Comparison of ENCODE assay signal across 8 mouse cellular contexts in genomic region chr13:23425505-23425904, GRCm38 (mm10). TPM values are rescaled to one million over a fixed set of nuclear protein-coding genes. Genes with fewer than 3 reads are reported as not detected.
A peak's percentile ranks its signal among the peaks of the same experiment; 100 is the strongest.
DNase-seq lines count a peak whose midpoint lies in the region; ATAC-seq lines count a peak whose summit lies in the region.

No protein-coding gene starts in this region.

- DNase-seq in adrenal gland, postnatal 14 days, result peak; percentile 76
- peak; percentile 66 for DNase-seq in neural tube, embryonic 11.5 days (ENCODE audit: low spot score)
- DNase-seq in urinary bladder, adult 18-20 months (ENCODE audit: low spot score in 2 of 2), result no peak

- WGBS in forebrain, embryonic 13.5 days, result 2% methylated on average over 9 of the region's 9 CpGs
- WGBS in intestine, embryonic 16.5 days, result 8% methylated on average over 9 of the region's 9 CpGs
- WGBS in limb, embryonic 15.5 days, result 3% methylated on average over 9 of the region's 9 CpGs
- under 1% methylated on average over 9 of the region's 9 CpGs for WGBS in neural tube, embryonic 11.5 days

- no peaks in the 10 kb centered on the region for H3K9me3 ChIP-seq in megakaryocyte, embryonic 14.5 days
- no peaks in the 10 kb centered on the region for H3K9me3 ChIP-seq in forebrain, embryonic 13.5 days (replicated peaks)
- H3K9me3 ChIP-seq in intestine, embryonic 16.5 days (ENCODE audit: control insufficient read depth, low read length), result no peaks in the 10 kb centered on the region
- no peaks in the 10 kb centered on the region for H3K9me3 ChIP-seq in limb, embryonic 15.5 days
- H3K9me3 ChIP-seq in neural tube, embryonic 11.5 days (ENCODE audit: control insufficient read depth, low read length), result no peaks in the 10 kb centered on the region

- H3K27me3 ChIP-seq in megakaryocyte, embryonic 14.5 days (replicated peaks), result no peaks in the 10 kb centered on the region
- H3K27me3 ChIP-seq in forebrain, embryonic 13.5 days, result no peaks in the 10 kb centered on the region
- no peaks in the 10 kb centered on the region for H3K27me3 ChIP-seq in intestine, embryonic 16.5 days (replicated peaks; ENCODE audit: control insufficient read depth, insufficient read depth, low read length)
- H3K27me3 ChIP-seq in limb, embryonic 15.5 days, result no peaks in the 10 kb centered on the region
- H3K27me3 ChIP-seq in neural tube, embryonic 11.5 days (ENCODE audit: control insufficient read depth, insufficient read depth, low read length), result no peaks in the 10 kb centered on the region

- H3K27ac ChIP-seq in forebrain, embryonic 13.5 days, result no peak overlapping the region
- no peak overlapping the region for H3K27ac ChIP-seq in intestine, embryonic 16.5 days (ENCODE audit: low read length)
- H3K27ac ChIP-seq in limb, embryonic 15.5 days, result no peak overlapping the region
- no peak overlapping the region for H3K27ac ChIP-seq in neural tube, embryonic 11.5 days (ENCODE audit: low read depth, low read length)

- H3K4me2 ChIP-seq in forebrain, embryonic 13.5 days, result peak overlapping the region; percentile 77
- peak overlapping the region; percentile 71 for H3K4me2 ChIP-seq in intestine, embryonic 16.5 days (ENCODE audit: low read depth, low read length)
- H3K4me2 ChIP-seq in limb, embryonic 15.5 days, result peak overlapping the region; percentile 79; the same call in 1 of the 2 replicates
- peak overlapping the region; percentile 28 for H3K4me2 ChIP-seq in neural tube, embryonic 11.5 days (ENCODE audit: low read depth)

- H3K9ac ChIP-seq in forebrain, embryonic 13.5 days, result no peak overlapping the region
- H3K9ac ChIP-seq in intestine, embryonic 16.5 days (ENCODE audit: low read depth, low read length), result no peak overlapping the region
- no peak overlapping the region for H3K9ac ChIP-seq in limb, embryonic 15.5 days
- no peak overlapping the region for H3K9ac ChIP-seq in neural tube, embryonic 11.5 days (ENCODE audit: low read length)

- peaks cover 57% of the 10 kb centered on the region for H3K4me1 ChIP-seq in megakaryocyte, embryonic 14.5 days
- peaks cover 32% of the 10 kb centered on the region for H3K4me1 ChIP-seq in forebrain, embryonic 13.5 days
- peaks cover 16% of the 10 kb centered on the region for H3K4me1 ChIP-seq in intestine, embryonic 16.5 days (ENCODE audit: control insufficient read depth, insufficient read depth, low read length)
- peaks cover 21% of the 10 kb centered on the region for H3K4me1 ChIP-seq in limb, embryonic 15.5 days
- peaks cover 6% of the 10 kb centered on the region; the same call in 1 of the 2 replicates for H3K4me1 ChIP-seq in neural tube, embryonic 11.5 days (ENCODE audit: control insufficient read depth, insufficient read depth, low read length)

- ATAC-seq in megakaryocyte, adult 5-6 weeks (ENCODE audit: poor library complexity, severe bottlenecking), result no peak
- ATAC-seq in forebrain, embryonic 13.5 days, result no peak
- ATAC-seq in intestine, embryonic 16.5 days, result peak; percentile 38
- no peak for ATAC-seq in limb, embryonic 15.5 days (ENCODE audit: insufficient number of reproducible peaks, low FRiP score, low TSS enrichment, low read depth)
- ATAC-seq in neural tube, embryonic 11.5 days (ENCODE audit: insufficient read depth, low FRiP score, low TSS enrichment), result no peak

- peak overlapping the region; percentile 70 for H3K4me3 ChIP-seq in megakaryocyte, embryonic 14.5 days (replicated peaks)
- no peak overlapping the region for H3K4me3 ChIP-seq in forebrain, embryonic 13.5 days
- 0 out of 2 replicates have a peak overlapping the region, but pooled peaks have one; percentile 47 for H3K4me3 ChIP-seq in intestine, embryonic 16.5 days (ENCODE audit: low read length)
- H3K4me3 ChIP-seq in limb, embryonic 15.5 days, result 0 out of 2 replicates have a peak overlapping the region, but pooled peaks have one; percentile 97
- H3K4me3 ChIP-seq in neural tube, embryonic 11.5 days (ENCODE audit: low read depth, low read length), result 0 out of 2 replicates have a peak overlapping the region, but pooled peaks have one; percentile 4

- H3K36me3 ChIP-seq in megakaryocyte, embryonic 14.5 days (replicated peaks; ENCODE audit: low read length), result peaks cover 22% of the 10 kb centered on the region
- H3K36me3 ChIP-seq in forebrain, embryonic 13.5 days (ENCODE audit: poor library complexity, severe bottlenecking), result peaks cover 19% of the 10 kb centered on the region
- 0 out of 2 replicates have a peak, but pooled peaks cover 10% of the 10 kb centered on the region for H3K36me3 ChIP-seq in intestine, embryonic 16.5 days (ENCODE audit: control insufficient read depth, insufficient read depth, low read length)
- H3K36me3 ChIP-seq in limb, embryonic 15.5 days, result peaks cover 20% of the 10 kb centered on the region
- H3K36me3 ChIP-seq in neural tube, embryonic 11.5 days (ENCODE audit: control insufficient read depth, insufficient read depth, low read length), result peaks cover 3% of the 10 kb centered on the region; the same call in 1 of the 2 replicates

RNA-seq across cellular contexts. Expression of gene Abt1, which starts 1.8 kb away (rescaled TPM):
- 1.6 and 7.8 TPM in 2 replicates for polyA plus RNA-seq in megakaryocyte, embryonic 14.5 days (2012; ENCODE audit: insufficient read depth, low replicate concordance)
- total RNA-seq in megakaryocyte, adult 5-6 weeks (2015), result 5.1 and 5.2 TPM in 2 replicates
- 6.8 and 11.2 TPM in 2 replicates for total RNA-seq in megakaryocyte, adult 5-6 weeks (2017)
- total RNA-seq in adrenal gland, postnatal 14 days (2021), result 5.9 and 6.3 TPM in 2 replicates
- polyA plus RNA-seq in forebrain, embryonic 13.5 days (2015; fragmentation: Nextera tagmentation; extraction: Ambion mirVana), result 12.4 and 13.4 TPM in 2 replicates
- 10.2 and 11.2 TPM in 2 replicates for polyA plus RNA-seq in intestine, embryonic 16.5 days (2015; fragmentation: Nextera tagmentation; extraction: Ambion mirVana)
- polyA plus RNA-seq in limb, embryonic 15.5 days (2015; fragmentation: Nextera tagmentation; extraction: Ambion mirVana), result 11.9 and 13.9 TPM in 2 replicates
- 13.3 and 13.7 TPM in 2 replicates for polyA plus RNA-seq in neural tube, embryonic 11.5 days (2014; fragmentation: Nextera tagmentation; extraction: Ambion mirVana)

RNA-seq across cellular contexts. Expression of gene Btn1a1, which starts 40.2 kb away (rescaled TPM):
- not detected in 2 replicates for polyA plus RNA-seq in megakaryocyte, embryonic 14.5 days (2012; ENCODE audit: insufficient read depth, low replicate concordance)
- total RNA-seq in megakaryocyte, adult 5-6 weeks (2015), result not detected in 2 replicates
- total RNA-seq in megakaryocyte, adult 5-6 weeks (2017), result not detected in 2 replicates
- 0.19 TPM in 1 of 2 replicates, not detected in the other for total RNA-seq in adrenal gland, postnatal 14 days (2021)
- polyA plus RNA-seq in forebrain, embryonic 13.5 days (2015; fragmentation: Nextera tagmentation; extraction: Ambion mirVana), result not detected in 2 replicates
- 0.07 and 0.11 TPM in 2 replicates for polyA plus RNA-seq in intestine, embryonic 16.5 days (2015; fragmentation: Nextera tagmentation; extraction: Ambion mirVana)
- polyA plus RNA-seq in limb, embryonic 15.5 days (2015; fragmentation: Nextera tagmentation; extraction: Ambion mirVana), result 0.18 and 0.22 TPM in 2 replicates
- polyA plus RNA-seq in neural tube, embryonic 11.5 days (2014; fragmentation: Nextera tagmentation; extraction: Ambion mirVana), result 0.16 TPM in 1 of 2 replicates, not detected in the other

RNA-seq across cellular contexts. Expression of gene Zfp322a, which starts 56.5 kb away (rescaled TPM):
- 0.07 TPM in 1 of 2 replicates, not detected in the other for polyA plus RNA-seq in megakaryocyte, embryonic 14.5 days (2012; ENCODE audit: insufficient read depth, low replicate concordance)
- 18.8 and 20.3 TPM in 2 replicates for total RNA-seq in megakaryocyte, adult 5-6 weeks (2015)
- 39.8 and 46.7 TPM in 2 replicates for total RNA-seq in megakaryocyte, adult 5-6 weeks (2017)
- 20.6 and 26.1 TPM in 2 replicates for total RNA-seq in adrenal gland, postnatal 14 days (2021)
- 61.4 and 61.8 TPM in 2 replicates for polyA plus RNA-seq in forebrain, embryonic 13.5 days (2015; fragmentation: Nextera tagmentation; extraction: Ambion mirVana)
- 30.1 and 31.7 TPM in 2 replicates for polyA plus RNA-seq in intestine, embryonic 16.5 days (2015; fragmentation: Nextera tagmentation; extraction: Ambion mirVana)
- polyA plus RNA-seq in limb, embryonic 15.5 days (2015; fragmentation: Nextera tagmentation; extraction: Ambion mirVana), result 42.4 and 44.2 TPM in 2 replicates
- 62.0 and 62.7 TPM in 2 replicates for polyA plus RNA-seq in neural tube, embryonic 11.5 days (2014; fragmentation: Nextera tagmentation; extraction: Ambion mirVana)

Comparison
In these comparisons a context has a peak if more than half of its experiments do, and no peak if none do; other contexts are left out.
1. DNase-seq: peak in adrenal gland, postnatal 14 days (single experiment) and neural tube, embryonic 11.5 days (single experiment); none in urinary bladder, adult 18-20 months (0 of 2).
2. H3K4me2 ChIP-seq: peak in every context shown above with its lines; median percentile 79 in limb, embryonic 15.5 days; 77 in forebrain, embryonic 13.5 days; 71 in intestine, embryonic 16.5 days; 28 in neural tube, embryonic 11.5 days.
3. RNA of gene Zfp322a, which starts 56.5 kb away (polyA plus RNA-seq): 62.0 to 62.7 TPM in neural tube, embryonic 11.5 days, 61.4 to 61.8 TPM in forebrain, embryonic 13.5 days, 42.4 to 44.2 TPM in limb, embryonic 15.5 days and 30.1 to 31.7 TPM in intestine, embryonic 16.5 days; 0.07 TPM in megakaryocyte, embryonic 14.5 days; every median in the first group is over 10 times any median in the second.